Mouse (Mus musculus) liver, adult 2 months (tissue): ENCODE results near the gene Podxl2. TPM values are rescaled to one million over a fixed set of nuclear protein-coding genes. Genes with fewer than 3 reads are reported as not detected.

Experiments
- DNase-seq: peaks from one replicate; pipeline ENCODE4 v3.0.0-alpha.2; 2011; ENCODE audit warnings: low read depth, low spot score; ENCODE audit errors: extremely low read depth
- H3K27ac ChIP-seq: fragments of 200-500 bp; replicated peaks from 2 replicates; pipeline ENCODE4 v1.5.1; 2012; ENCODE audit warnings: low read depth, mild to moderate bottlenecking, control low read depth, inconsistent platforms, low read length; ENCODE audit not compliant: insufficient read depth
- H3K27me3 ChIP-seq: fragments of 200-500 bp; 2 replicates; pipeline ENCODE4 v1.6.1; 2012; ENCODE audit warnings: mild to moderate bottlenecking, moderate library complexity, low read length, inconsistent platforms; ENCODE audit not compliant: control insufficient read depth, insufficient read depth
- H3K36me3 ChIP-seq: fragments of 200-500 bp; 2 replicates; pipeline ENCODE4 v1.6.1; 2012; ENCODE audit warnings: low read length, inconsistent platforms; ENCODE audit not compliant: control insufficient read depth, insufficient read depth
- H3K4me1 ChIP-seq: fragments of 200-500 bp; 2 replicates; pipeline ENCODE4 v1.6.1; 2011; ENCODE audit warnings: low read length; ENCODE audit not compliant: control insufficient read depth, insufficient read depth
- H3K4me3 ChIP-seq: fragments of 200-500 bp; 2 replicates; pipeline ENCODE4 v1.5.1; 2011; ENCODE audit warnings: low read depth, mild to moderate bottlenecking, control low read depth, low read length, moderate library complexity; ENCODE audit not compliant: insufficient read depth
- H3K79me2 ChIP-seq: fragments of 200-500 bp; 2 replicates; pipeline ENCODE4 v1.6.1; 2012; ENCODE audit warnings: inconsistent platforms, mild to moderate bottlenecking, low read length, moderate library complexity; ENCODE audit not compliant: control insufficient read depth, insufficient read depth
- H3K9ac ChIP-seq: fragments of 200-500 bp; 2 replicates; pipeline ENCODE4 v1.6.1; 2012; ENCODE audit warnings: low read depth, mild to moderate bottlenecking, control low read depth, inconsistent platforms, low read length
- CTCF ChIP-seq: fragments of 200-500 bp; IDR thresholded peaks from 2 replicates; pipeline ENCODE4 v1.5.1; 2011; ENCODE audit warnings: low read depth, low read length, control low read depth
- POLR2A ChIP-seq: fragments of 200-500 bp; IDR thresholded peaks from 2 replicates; pipeline ENCODE4 v1.6.1; 2011; ENCODE audit warnings: low read length, control low read depth; ENCODE audit not compliant: insufficient read depth; ENCODE audit errors: extremely low read depth
- WGBS: fragments of 180-500 bp; shearing (Covaris S2); methylation state at CpG from one replicate; pipeline ENCODE4 v1.1.7; 2018; 5-methylcytosine and 5-hydroxymethylcytosine counted together
- polyA plus RNA-seq: library from polyadenylated mRNA; depleted of rRNA; stranded (reverse); fragments of >200 nt; gene quantifications from 2 replicates; pipeline ENCODE4 v1.2.3, GENCODE M21; 2012
- total RNA-seq: library from RNA; depleted of rRNA; stranded (reverse); fragments of >200 nt; gene quantifications from 2 replicates; pipeline ENCODE4 v1.2.3, GENCODE M21; 2014

Gene Podxl2
- total and polyA plus RNA-seq, 2 experiments, result 0.46 to 0.89 TPM

DNA sequence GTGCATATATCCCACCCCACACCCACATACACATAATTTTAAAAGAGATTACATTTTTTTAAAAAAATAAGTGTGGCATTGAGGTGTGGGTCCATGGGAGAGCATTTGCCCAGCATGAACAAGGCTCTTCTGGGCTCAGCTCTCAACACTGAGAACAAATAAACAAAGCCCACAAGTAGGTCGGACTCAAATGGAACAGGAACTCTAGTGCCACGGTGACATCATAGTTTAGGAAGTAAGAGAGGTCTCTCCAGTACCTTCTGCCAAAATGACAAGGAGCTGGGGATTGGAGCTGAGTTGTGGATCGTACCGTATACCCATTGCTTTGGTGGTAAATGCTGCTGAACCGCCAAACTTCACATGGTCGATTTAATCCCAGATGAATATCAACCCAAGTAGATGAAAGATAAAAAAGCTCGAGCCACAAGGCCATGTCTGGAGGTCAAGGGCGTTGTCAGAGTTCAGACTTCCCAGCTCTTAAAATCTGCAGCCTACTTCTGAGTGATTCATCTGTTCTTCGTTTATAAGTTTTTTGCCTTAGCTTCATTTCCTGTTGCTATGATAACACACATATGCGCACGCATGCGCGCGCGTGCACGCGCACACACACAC, 69.8 kb downstream of the Podxl2 start:
- no peak overlapping the region for H3K9ac ChIP-seq
- H3K4me1 ChIP-seq, result peaks cover 14% of the 10 kb centered on the region
- H3K27ac ChIP-seq, result no peak overlapping the region
- 70% methylated on average over 17 of the region's 17 CpGs for WGBS
- no peak for DNase-seq
- no peak for TF ChIP-seq POLR2A
- TF ChIP-seq CTCF, result no peak
- no peaks in the 10 kb centered on the region for H3K79me2 ChIP-seq
- H3K27me3 ChIP-seq, result no peaks in the 10 kb centered on the region
- peaks cover 12% of the 10 kb centered on the region; the same call in 1 of the 2 replicates for H3K36me3 ChIP-seq
- no peak overlapping the region for H3K4me3 ChIP-seq

DNA sequence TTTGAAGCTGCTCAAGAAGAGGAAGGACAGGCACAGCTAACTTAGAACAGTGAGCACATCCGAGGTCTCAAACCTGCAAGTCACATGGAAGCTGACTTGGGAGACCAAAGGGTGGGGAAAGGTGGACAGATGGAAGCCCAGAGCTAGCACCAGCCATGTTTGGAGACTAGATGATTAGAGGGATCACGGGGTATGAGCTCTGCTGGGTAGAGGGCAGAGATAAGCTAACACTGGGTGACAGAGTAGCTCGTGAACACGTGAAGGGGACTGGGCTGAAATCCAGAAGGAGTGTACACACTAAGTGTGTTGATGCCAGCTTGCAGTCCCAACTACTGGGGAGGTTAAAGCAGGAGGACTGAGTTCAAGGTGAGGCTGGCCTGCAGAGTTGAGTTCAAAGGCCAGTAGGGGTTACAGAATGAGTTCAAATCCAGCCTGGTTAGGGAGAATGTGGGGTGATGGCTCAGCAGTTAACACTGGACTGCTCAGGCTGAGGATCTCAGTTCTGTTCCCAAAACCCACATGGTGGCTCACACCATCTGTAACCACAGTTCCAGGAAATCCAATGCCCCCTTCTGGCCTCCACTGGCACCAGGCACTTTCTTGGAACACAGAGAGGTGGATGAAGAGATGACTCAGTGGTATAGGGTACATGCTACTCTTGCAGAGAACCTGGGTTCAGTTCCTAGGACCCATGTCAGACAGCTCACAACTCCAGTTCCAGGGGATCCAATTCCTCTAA, 70.7 kb downstream of the Podxl2 start:
- TF ChIP-seq CTCF (no peak), POLR2A (no peak)
- H3K9ac ChIP-seq, result no peak overlapping the region

DNA sequence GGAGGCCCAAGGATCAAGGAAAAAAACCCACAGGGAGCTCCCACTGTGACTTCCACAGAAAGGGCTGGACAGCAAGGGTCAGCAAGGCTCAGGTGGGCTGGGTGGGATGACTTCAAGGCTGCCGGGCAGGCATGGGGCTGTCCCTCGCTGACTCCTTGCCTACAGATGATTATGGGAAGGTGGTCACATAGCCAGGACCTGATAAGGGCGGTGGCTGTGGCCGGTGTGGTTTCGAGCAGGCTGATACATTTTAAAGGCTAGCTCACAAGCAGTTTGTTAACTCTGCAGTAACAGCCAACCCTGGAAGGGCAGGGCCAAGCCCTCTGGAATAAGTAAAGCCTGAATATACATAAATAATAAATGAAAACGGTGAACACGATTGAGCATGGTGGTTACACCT, 71.8 kb downstream of the Podxl2 start:
- Histone ChIP-seq H3K4me1 (peaks cover 14% of the 10 kb centered on the region), H3K27ac (no peak overlapping the region), H3K4me3 (no peak overlapping the region), H3K79me2 (no peaks in the 10 kb centered on the region), H3K9ac (no peak overlapping the region), H3K36me3 (peaks cover 3% of the 10 kb centered on the region; the same call in 1 of the 2 replicates), H3K27me3 (no peaks in the 10 kb centered on the region)
- TF ChIP-seq POLR2A (no peak), CTCF (no peak)
- 92% methylated on average over 7 of the region's 7 CpGs for WGBS
- DNase-seq, result no peak

More for the DNA sequence above, 70.7 kb downstream of the Podxl2 start:
- H3K27me3 ChIP-seq, result no peaks in the 10 kb centered on the region
- 32% methylated on average over 4 of the region's 4 CpGs for WGBS
- peak overlapping the region; percentile 10; the same call in 1 of the 2 replicates for H3K27ac ChIP-seq
- no peaks in the 10 kb centered on the region for H3K79me2 ChIP-seq
- no peak overlapping the region for H3K4me3 ChIP-seq
- H3K4me1 ChIP-seq, result peaks cover 14% of the 10 kb centered on the region
- peak; percentile 96 for DNase-seq
- H3K36me3 ChIP-seq, result peaks cover 8% of the 10 kb centered on the region; the same call in 1 of the 2 replicates

DNA sequence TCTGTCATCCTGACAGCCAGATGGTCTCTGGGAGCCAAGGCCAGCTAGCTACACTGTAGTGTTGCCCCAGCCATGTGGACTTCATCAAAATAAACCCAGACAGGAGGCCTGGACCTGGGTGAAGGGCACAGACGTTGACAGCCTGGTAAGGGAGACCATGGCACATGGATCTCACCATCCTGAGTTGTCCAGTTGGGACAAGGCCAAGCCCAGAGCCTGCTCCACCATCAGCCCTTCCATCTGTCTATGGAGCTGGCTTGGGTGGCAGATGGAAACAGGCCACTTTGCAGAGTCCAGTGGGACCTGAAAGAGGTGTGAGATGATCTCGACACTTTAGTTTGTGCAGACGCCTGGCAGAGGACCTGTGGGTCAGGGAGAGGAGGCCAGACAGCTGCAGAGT, 74.1 kb downstream of the Podxl2 start:
- Histone ChIP-seq H3K79me2 (peaks cover 9% of the 10 kb centered on the region; the same call in 1 of the 2 replicates), H3K9ac (no peak overlapping the region), H3K27ac (no peak overlapping the region), H3K27me3 (no peaks in the 10 kb centered on the region), H3K4me3 (no peak overlapping the region), H3K4me1 (peaks cover 14% of the 10 kb centered on the region), H3K36me3 (peaks cover 3% of the 10 kb centered on the region; the same call in 1 of the 2 replicates)
- DNase-seq, result no peak
- TF ChIP-seq POLR2A (no peak), CTCF (no peak)
- WGBS, result 61% methylated on average over 3 of the region's 3 CpGs

DNA sequence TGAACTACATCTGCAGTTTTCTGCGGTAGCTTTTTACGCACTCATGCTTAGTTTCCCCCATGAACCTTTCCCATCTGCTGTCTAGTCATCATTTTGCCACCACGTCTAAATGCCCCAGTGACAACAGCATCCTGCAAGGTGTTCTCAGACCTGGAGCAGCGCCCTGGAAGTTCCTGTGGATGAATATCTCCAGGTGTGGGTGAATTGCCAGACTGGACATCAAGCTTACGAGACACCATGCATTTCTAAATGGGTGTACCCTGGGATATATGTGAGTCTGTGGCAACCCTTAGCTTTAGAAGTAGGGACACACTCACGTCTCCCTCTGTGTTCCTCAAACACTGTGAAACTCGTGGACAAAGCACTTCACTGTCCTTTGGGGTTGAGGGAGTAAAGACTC, 74.7 kb downstream of the Podxl2 start:
- H3K36me3 ChIP-seq, result peaks cover 3% of the 10 kb centered on the region; the same call in 1 of the 2 replicates
- H3K27ac ChIP-seq, result no peak overlapping the region
- no peak for TF ChIP-seq POLR2A
- no peak for TF ChIP-seq CTCF
- no peak for DNase-seq
- WGBS, result 85% methylated on average over 7 of the region's 7 CpGs
- H3K4me1 ChIP-seq, result peaks cover 14% of the 10 kb centered on the region
- H3K79me2 ChIP-seq, result peaks cover 9% of the 10 kb centered on the region; the same call in 1 of the 2 replicates
- no peak overlapping the region for H3K9ac ChIP-seq
- no peaks in the 10 kb centered on the region for H3K27me3 ChIP-seq
- no peak overlapping the region for H3K4me3 ChIP-seq
